Mouse (Mus musculus): Measurements from ENCODE around the gene Car1. TPM values are rescaled to one million over a fixed set of nuclear protein-coding genes. Genes with fewer than 3 reads are reported as not detected.
"Not testable (repeated sequence)": the region's sequence is repeated elsewhere in the genome, so short reads cannot be mapped to it uniquely, and the experiment has no call there.

Car1 gene
- polyA plus RNA-seq (2015; fragmentation: Nextera tagmentation; extraction: Ambion mirVana), result 0.46 and 0.66 TPM in 2 replicates

DNA sequence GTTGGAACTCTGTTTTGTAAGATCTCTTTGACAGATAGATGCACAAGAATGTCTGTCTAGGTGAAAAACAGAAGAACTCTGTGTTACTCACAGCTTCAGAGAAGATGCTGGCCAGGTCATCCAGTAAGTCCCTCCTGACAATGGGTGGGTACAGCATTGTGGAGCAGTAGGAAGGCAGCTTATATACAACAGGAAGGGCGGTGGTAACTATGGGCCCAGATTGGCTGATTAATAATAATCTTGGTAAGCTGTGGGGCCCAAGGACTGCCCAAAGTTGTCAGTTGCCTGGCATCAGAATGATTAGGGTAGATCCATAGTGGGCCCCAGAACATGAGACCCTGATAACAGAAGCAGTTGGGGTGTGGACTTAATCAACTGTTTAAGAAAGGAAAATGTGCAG, at the start of gene Car1:
Car1 (minus strand) TSS at position 158 of the 400 bp plus-strand sequence.
- Histone ChIP-seq H3K4me3 (replicated peaks) (no peak within 1 kb of the TSS), H3K4me2 (replicated peaks) (no peak within 1 kb of the TSS), H3K9me3 (no peaks in the 10 kb centered on the region), H3K27me3 (replicated peaks) (no peaks in the 10 kb centered on the region), H3K36me3 (no peaks in the 10 kb centered on the region), H3K27ac (no peak within 1 kb of the TSS), H3K9ac (no peak within 1 kb of the TSS), H3K4me1 (replicated peaks) (no peaks in the 10 kb centered on the region)
- 100% methylated on average over 1 of the region's 1 CpGs for WGBS
- no peak for ATAC-seq

- no peak overlapping the region for H3K27ac ChIP-seq
- H3K4me3 ChIP-seq (replicated peaks), result no peak overlapping the region
- H3K27me3 ChIP-seq (replicated peaks), result 0 out of 2 replicates have a peak, but pooled peaks cover 2% of the 10 kb centered on the region
- WGBS, result 72% methylated on average over 3 of the region's 3 CpGs
- no peaks in the 10 kb centered on the region for H3K36me3 ChIP-seq
- H3K4me1 ChIP-seq (replicated peaks), result no peaks in the 10 kb centered on the region; the same call in 1 of the 2 replicates
- no peak overlapping the region for H3K4me2 ChIP-seq (replicated peaks)
- H3K9ac ChIP-seq, result no peak overlapping the region
- ATAC-seq, result no peak
- H3K9me3 ChIP-seq, result no peaks in the 10 kb centered on the region
Measured at GRCm38 (mm10) chr3:14857874-14858273, 49.7 kb upstream of the Car1 start.

- Histone ChIP-seq H3K4me3 (replicated peaks) (no peak overlapping the region), H3K27ac (no peak overlapping the region), H3K4me2 (replicated peaks) (no peak overlapping the region), H3K36me3 (no peaks in the 10 kb centered on the region), H3K27me3 (replicated peaks) (no peaks in the 10 kb centered on the region), H3K9ac (no peak overlapping the region), H3K9me3 (no peaks in the 10 kb centered on the region), H3K4me1 (replicated peaks) (no peaks in the 10 kb centered on the region)
- ATAC-seq, result no peak
- WGBS, result 45% methylated on average over 1 of the region's 1 CpGs
Measured at GRCm38 (mm10) chr3:14854446-14854845, 46.3 kb upstream of the Car1 start.

GRCm38 (mm10) chr3:14853966-14854365, 45.8 kb upstream of the Car1 start:
- ATAC-seq, result no peak
- H3K9me3 ChIP-seq, result no peaks in the 10 kb centered on the region
- 61% methylated on average over 5 of the region's 5 CpGs for WGBS

DNA sequence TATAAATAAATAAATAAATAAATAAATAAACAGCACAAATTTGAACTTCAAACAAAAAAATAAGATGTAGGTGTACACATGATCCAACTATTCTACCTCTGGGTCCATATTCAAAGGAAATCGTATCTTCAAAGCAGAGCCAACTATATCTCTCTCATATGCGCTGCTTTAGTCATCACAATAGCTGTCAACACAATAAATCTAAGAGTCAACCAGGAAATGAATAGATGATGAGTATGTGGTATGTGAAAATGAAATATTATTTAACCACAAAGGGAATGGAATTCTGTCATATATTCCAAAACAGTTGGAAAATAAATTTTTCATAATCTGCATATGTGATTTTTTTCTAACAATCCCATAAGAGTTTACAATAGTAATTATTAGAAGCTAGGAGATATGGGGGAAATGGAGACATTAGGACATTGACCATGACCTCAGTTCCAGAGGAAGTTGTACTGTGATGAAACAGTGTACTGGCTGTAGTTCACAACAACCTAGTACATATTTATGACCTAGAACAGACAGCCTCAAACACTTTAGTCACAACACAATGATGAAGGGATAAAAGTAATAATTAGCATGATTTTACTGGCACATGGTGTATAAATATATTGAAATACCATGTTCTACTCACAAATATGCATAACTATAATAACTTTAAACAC, 40.6 kb upstream of the Car1 start:
- Histone ChIP-seq H3K9me3 (no peaks in the 10 kb centered on the region), H3K4me1 (replicated peaks) (no peaks in the 10 kb centered on the region), H3K4me2 (replicated peaks) (no peak overlapping the region), H3K9ac (no peak overlapping the region), H3K27me3 (replicated peaks) (no peaks in the 10 kb centered on the region), H3K36me3 (no peaks in the 10 kb centered on the region), H3K4me3 (replicated peaks) (no peak overlapping the region), H3K27ac (no peak overlapping the region)
- ATAC-seq, result no peak
- WGBS, result 88% methylated on average over 2 of the region's 2 CpGs

More at GRCm38 (mm10) chr3:14853966-14854365, 45.8 kb upstream of the Car1 start:
- Histone ChIP-seq H3K36me3 (no peaks in the 10 kb centered on the region), H3K9ac (no peak overlapping the region), H3K27me3 (replicated peaks) (no peaks in the 10 kb centered on the region), H3K4me1 (replicated peaks) (no peaks in the 10 kb centered on the region), H3K4me2 (replicated peaks) (no peak overlapping the region), H3K27ac (no peak overlapping the region), H3K4me3 (replicated peaks) (no peak overlapping the region)

- Histone ChIP-seq H3K4me2 (replicated peaks) (no peak overlapping the region), H3K9ac (no peak overlapping the region), H3K27me3 (replicated peaks) (no peaks in the 10 kb centered on the region), H3K36me3 (no peaks in the 10 kb centered on the region), H3K4me1 (replicated peaks) (no peaks in the 10 kb centered on the region), H3K9me3 (no peaks in the 10 kb centered on the region), H3K27ac (no peak overlapping the region), H3K4me3 (replicated peaks) (no peak overlapping the region)
- WGBS, result 77% methylated on average over 3 of the region's 3 CpGs
- no peak for ATAC-seq
Measured at GRCm38 (mm10) chr3:14839466-14840118, 31.4 kb upstream of the Car1 start.

- WGBS, result 96% methylated on average over 1 of the region's 1 CpGs
- no peak overlapping the region for H3K4me3 ChIP-seq (replicated peaks)
- no peak overlapping the region for H3K9ac ChIP-seq
- H3K4me2 ChIP-seq (replicated peaks), result no peak overlapping the region
- no peak overlapping the region for H3K27ac ChIP-seq
- H3K36me3 ChIP-seq, result no peaks in the 10 kb centered on the region
- no peaks in the 10 kb centered on the region for H3K27me3 ChIP-seq (replicated peaks)
- no peak for ATAC-seq
- H3K4me1 ChIP-seq (replicated peaks), result no peaks in the 10 kb centered on the region
- no peaks in the 10 kb centered on the region for H3K9me3 ChIP-seq
Measured at GRCm38 (mm10) chr3:14838936-14839335, 30.8 kb upstream of the Car1 start.

DNA sequence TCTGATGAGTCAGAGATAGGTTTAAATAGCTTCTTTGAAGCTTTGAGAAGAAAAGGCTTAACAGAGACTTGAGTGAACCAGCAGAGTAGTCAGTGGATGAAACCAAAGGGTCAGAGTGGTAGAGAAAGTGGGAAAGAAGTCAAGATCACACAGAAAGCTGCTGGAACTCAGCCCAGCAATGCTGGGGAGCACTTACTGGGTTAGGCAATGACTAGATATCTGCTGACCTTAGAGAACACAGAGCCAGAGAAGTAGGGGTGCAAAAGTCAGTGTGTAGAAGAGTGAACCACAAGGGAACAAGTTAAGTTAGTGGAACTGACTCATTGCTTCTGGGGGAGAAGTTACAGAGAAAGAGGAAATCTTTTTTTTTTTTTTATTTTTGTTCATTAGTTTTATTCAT, 24.6 kb upstream of the Car1 start:
- ATAC-seq, result no peak
- Histone ChIP-seq H3K9me3 (no peaks in the 10 kb centered on the region), H3K4me3 (replicated peaks) (no peak overlapping the region), H3K4me1 (replicated peaks) (no peaks in the 10 kb centered on the region), H3K36me3 (no peaks in the 10 kb centered on the region), H3K27ac (no peak overlapping the region), H3K9ac (no peak overlapping the region), H3K27me3 (replicated peaks) (no peaks in the 10 kb centered on the region), H3K4me2 (replicated peaks) (no peak overlapping the region)

DNA sequence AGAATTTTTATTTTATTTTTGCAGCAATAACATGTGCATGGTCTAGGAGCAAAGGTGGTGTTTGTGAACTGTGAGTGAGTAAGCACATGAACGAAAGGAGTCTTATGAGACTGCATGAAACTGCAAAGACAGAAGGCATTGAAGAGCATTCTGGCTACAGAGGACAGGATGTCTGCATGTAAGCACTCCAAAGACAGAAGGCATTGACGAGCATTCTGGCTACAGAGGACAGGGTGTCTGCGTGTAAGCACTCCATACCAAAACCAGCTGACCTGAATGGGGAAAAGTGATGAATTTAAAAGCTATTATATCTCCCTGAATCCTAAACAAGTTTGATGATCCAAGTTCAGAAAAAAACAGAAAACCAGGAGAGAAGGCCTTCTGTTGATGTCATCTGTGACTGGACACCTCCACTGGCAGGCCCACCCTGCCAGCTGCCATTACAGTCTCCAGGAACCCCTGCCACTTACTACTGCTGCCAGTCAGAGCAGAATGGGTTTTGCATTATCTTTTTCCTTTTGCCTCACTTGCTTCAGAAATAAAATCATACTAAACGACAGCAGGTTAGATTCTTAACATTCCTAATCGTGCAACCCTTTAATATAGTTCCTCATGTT, 23.2 kb upstream of the Car1 start:
- H3K27ac ChIP-seq, result no peak overlapping the region
- H3K4me1 ChIP-seq (replicated peaks), result no peaks in the 10 kb centered on the region
- WGBS, result 72% methylated on average over 5 of the region's 5 CpGs
- no peak overlapping the region for H3K4me3 ChIP-seq (replicated peaks)
- H3K9me3 ChIP-seq, result no peaks in the 10 kb centered on the region
- ATAC-seq, result no peak
- H3K9ac ChIP-seq, result no peak overlapping the region
- H3K4me2 ChIP-seq (replicated peaks), result no peak overlapping the region
- H3K36me3 ChIP-seq, result no peaks in the 10 kb centered on the region
- H3K27me3 ChIP-seq (replicated peaks), result no peaks in the 10 kb centered on the region

DNA sequence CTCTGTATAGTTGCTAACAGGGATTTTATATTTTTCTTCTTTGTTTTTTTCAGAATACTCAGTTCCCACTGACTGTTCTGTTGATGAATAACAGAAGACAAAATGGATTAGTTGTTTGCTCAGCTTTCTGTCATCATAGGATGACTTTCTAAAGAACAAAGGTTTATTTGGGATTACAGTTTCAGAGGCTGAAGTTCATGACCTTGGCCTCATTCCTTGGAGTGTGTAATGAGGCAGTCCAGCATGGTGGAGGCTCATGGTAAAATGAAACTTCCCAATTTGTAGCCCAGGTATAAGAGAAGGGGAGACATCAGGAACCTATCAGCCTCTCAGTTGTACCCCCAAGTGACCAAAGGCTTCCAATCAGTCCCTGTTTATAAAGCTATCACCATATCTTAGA, 20.7 kb upstream of the Car1 start:
- no peak overlapping the region for H3K4me2 ChIP-seq (replicated peaks)
- H3K9me3 ChIP-seq, result no peaks in the 10 kb centered on the region
- no peak overlapping the region for H3K27ac ChIP-seq
- H3K27me3 ChIP-seq (replicated peaks), result no peaks in the 10 kb centered on the region
- H3K36me3 ChIP-seq, result no peaks in the 10 kb centered on the region
- H3K4me3 ChIP-seq (replicated peaks), result no peak overlapping the region
- no peak overlapping the region for H3K9ac ChIP-seq
- no peak for ATAC-seq
- H3K4me1 ChIP-seq (replicated peaks), result no peaks in the 10 kb centered on the region

DNA sequence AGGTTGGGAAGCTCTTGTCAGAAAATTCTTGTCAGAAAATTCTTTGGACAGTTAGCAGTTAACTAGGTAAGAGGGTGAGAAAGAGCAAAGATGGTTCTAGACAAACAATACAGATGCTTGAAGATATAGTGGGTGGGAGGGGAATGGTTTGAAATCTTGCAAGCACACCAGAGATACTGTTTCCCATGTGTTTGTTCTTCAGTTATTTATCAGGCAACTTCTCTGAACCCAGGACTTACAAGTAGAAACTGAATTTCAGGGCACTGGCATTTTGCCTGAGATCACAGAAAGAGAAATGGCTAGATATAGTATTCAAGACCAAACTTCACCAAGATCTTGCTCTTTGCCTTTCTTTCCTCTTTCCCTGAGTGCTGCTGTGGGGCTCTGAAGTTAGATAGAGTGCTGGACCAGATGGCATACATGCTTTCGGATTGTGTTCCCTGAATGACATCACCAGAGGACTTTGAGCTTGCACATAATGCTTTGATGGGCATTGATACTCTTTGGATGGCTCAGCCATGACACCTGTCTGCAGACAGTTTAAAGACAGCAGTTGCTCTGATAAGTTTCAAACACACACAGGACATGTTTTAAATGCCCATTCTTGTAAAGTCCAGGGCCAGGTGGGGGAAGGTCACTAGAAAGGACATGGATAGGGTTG, 11.8 kb upstream of the Car1 start:
- WGBS, result 77% methylated on average over 1 of the region's 1 CpGs
- H3K9ac ChIP-seq, result no peak overlapping the region

GRCm38 (mm10) chr3:14815396-14815795, 7.2 kb upstream of the Car1 start:
- not testable (repeated sequence) for H3K4me1 ChIP-seq (replicated peaks); H3K9me3 ChIP-seq; H3K4me3 ChIP-seq (replicated peaks); H3K27me3 ChIP-seq (replicated peaks); H3K36me3 ChIP-seq; H3K9ac ChIP-seq; H3K4me2 ChIP-seq (replicated peaks); ATAC-seq; H3K27ac ChIP-seq
- 37% methylated on average over 1 of the region's 1 CpGs for WGBS

More for the DNA sequence above, 11.8 kb upstream of the Car1 start:
- H3K4me2 ChIP-seq (replicated peaks), result no peak overlapping the region
- H3K27me3 ChIP-seq (replicated peaks), result no peaks in the 10 kb centered on the region
- no peaks in the 10 kb centered on the region for H3K9me3 ChIP-seq
- no peak overlapping the region for H3K4me3 ChIP-seq (replicated peaks)
- no peaks in the 10 kb centered on the region for H3K36me3 ChIP-seq
- H3K4me1 ChIP-seq (replicated peaks), result no peaks in the 10 kb centered on the region
- no peak overlapping the region for H3K27ac ChIP-seq
- ATAC-seq, result no peak

All from intestine, embryonic 15.5 days (tissue).